Mouse (Mus musculus) urinary bladder, postnatal 4 days (tissue): ENCODE measurements around the gene Noc3l.

ENCODE experiments used
- DNase-seq, 2 experiments: peaks; one replicate each; pipeline ENCODE4 v3.0.0; 2021 to 2022; ENCODE audit warnings: low spot score in 2 of 2

Noc3l gene

DNA sequence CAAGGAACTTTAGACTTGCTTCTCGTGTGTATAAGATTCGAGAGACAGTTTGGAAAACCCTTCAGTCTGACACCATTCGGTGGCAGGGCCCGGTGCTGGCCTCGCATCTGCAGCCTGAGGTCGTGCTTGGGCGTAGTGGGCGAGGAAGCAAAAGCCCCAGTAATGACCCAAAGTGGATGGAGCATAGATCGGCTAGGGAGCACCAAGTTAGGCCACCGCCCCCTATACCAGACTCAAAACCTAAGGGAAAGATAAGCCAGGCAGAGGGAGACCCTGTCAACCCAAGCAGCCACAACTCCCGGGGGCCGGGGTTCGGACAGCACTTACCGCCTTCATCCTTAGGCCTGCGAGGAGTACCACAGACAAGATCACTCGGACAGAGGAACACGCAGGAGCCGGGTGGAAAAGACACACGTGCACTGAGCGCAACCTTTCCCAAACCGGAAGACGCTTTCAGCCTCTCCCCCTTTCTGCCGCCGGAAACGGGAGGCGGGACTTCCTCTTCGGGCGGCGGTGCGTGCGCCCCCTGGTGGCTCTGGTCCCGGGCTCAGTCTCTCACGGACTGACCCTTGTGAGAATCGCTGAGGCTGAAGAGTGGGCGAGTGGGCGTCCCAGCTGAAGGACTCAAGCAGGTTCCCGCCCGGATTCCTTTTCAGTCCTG lies at the start of gene Noc3l:
Gene Noc3l (minus strand): TSS at position 472 of the 661 bp plus-strand sequence.
- DNase-seq: peak; percentile 90 to 95

DNA sequence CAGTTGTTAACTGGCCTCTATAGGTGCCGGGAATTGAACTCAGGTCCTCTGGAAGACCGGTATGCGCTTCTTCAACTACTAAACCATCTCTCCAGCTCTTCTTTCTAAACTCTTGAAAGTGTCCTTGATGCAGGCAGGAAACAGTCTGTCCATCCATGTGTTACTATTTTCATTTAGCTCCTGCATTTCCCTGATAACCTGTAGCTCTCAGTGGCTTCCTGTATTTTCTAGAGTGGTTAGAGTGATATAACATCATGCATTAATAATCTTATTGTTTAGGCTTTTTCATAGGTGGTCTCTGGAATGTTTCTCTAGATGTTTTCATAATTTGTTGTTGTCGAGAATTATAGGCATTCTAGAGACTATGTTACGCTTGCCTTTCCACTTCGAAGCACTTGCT lies 43.5 kb upstream of the Noc3l start:
- no peak for DNase-seq

DNA sequence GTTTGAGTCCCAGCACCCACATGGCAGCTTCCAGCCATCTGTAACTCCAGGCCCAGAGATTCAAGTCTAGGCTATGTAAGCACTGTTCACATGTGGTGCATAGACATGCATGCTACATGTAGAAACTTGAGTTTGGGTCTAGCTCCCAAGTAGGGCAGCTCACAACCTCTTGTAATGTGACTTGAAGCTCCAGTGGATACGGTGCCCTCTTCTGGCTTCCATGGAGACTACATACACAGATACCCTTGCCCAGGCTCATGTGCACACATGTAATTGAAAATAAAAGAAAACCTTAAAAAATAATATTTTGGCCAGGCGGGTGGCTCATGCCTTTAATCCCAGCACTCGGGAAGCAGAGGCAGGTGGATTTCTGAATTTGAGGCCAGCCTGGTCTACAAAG lies 39.2 kb upstream of the Noc3l start:
- no peak for DNase-seq

DNA sequence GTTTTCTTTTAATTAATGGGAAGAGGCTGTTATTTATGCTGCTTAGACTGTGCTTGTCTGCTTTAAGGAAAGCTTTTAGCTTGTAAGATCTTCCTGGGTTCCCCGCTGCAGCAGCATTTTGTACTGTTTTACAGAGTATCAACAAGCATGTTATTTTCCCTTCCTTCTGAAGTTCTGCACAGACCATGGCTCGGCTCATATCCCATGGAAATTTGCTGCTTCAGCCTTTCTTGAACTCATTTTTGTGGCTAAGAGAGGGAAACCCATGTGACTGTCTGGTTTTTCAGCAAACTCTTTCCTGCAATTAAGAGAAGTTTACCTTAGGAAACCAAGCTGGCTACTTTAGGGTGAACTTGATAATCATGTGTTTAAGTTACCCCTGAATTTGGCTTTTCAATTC lies 27.3 kb upstream of the Noc3l start:
- no peak for DNase-seq

DNA sequence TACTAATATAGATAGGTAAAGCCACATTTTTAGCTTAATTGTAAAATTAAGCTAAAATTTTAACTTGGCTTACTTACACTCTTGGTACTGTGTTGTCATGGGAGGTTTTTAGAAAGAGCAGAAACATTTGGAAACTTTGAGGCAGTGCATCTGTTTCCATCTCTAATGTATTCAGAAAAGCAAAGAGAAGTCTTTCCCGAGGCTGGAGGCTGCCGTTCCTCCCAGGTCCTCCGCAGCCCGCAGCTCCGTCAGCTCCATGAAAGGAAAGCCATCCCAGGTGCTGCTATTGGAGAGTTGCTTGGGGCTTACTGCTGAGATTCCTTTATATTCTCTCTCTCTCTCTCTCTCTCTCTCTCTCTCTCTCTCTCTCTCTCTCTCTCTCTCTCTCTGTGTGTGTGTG lies 25.8 kb upstream of the Noc3l start:
- no peak for DNase-seq

DNA sequence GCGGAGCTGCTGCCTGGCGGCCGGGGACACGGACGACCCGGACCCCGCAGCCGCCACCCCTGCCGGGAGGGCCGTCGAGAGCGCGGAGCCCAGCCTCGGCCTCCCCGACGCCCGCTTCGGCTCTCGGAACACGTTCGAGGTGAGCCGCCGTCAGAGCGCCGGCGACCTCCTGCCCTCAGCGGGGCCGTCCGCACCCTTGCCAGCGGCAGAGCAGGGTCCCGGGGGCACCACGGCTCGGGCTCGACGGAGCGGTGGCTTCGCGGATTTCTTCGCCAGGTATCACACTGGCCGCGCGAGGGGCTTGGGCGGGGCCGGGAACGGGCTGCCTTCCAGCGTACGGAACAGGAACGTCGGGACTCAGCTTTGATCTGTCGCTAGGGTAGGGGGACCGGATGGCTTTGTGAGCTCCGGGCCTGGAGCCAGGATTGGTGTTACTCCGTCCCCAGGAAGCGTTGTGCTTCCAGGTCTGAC lies 18.2 kb upstream of the Noc3l start:
- peak; percentile 50 to 66 for DNase-seq

DNA sequence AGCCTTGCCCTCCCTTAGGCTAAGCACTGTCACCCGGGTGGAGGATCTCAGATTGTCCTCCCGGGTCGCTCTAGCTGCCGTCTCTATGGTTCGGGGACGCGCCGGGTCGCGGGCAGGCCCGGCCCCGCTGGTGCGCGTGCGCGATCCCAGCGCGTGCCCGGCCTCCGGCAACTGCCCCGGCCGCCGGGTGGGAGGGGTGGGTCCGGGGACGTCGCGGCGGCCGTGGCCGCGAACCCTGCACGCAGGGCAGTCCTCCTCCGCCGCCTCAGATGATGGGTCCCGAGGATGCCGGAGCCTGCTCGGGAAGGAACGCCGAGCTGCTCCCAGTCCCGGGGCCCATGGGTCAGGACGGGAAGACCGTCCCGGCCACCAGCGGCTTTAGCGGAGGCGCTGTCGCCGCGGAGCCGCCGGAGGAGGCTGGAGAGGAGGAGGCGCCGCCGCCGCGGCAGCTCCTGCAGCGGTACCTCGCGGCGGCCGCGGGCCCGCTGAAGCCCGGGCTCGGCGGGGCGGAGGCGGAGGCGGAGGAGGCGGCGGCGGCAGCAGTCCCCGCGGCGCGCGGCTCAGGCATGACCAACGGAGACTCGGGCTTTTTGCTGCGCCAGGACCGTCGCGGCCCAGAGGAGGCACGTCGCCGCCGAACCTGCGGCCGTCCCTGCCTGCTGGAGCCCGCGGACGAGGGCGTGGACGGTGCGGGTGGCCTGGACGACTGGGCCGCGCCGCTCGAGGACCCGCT lies 17.6 kb upstream of the Noc3l start, which contains the start of gene Tbc1d12:
Gene Tbc1d12 (plus strand): TSS at position 142 of the 733 bp plus-strand sequence.
- peak; percentile 88 to 90 for DNase-seq

DNA sequence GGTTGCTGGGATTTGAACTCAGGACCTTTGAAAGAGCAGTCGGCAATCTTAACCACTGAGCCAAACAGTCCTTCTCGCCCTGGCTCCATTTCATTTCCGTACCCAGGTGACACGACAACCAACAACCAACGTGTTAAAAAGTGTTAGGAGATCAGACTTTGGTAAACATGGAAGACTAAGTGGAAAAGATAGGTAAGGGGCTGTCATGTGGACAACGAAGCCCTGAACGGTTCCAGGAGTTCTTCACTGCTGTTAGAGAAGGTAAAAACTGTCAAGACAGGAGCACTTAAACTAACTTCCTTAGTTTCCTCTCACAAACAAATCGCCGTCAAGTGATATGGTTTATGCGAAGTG lies 17.0 kb upstream of the Noc3l start:
- no peak for DNase-seq

DNA sequence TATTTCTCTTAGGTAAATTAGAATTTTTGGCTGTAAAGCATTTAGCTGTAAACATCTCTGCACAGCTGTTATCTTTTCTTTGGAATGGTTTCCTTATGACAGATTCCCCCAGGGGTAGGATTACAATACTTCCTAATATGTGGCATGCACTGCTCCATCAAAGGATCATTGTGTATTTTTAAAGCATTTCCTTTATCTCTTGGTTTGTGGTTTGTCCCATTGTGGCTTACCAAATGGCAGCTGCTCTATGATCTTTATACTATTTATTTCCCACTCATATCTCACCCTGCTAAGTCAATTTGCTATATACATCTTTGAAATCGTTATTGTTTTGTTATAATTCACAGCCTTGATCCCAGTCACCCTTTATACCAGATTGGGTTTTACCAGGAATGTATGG lies 14.2 kb upstream of the Noc3l start:
- no peak for DNase-seq

DNA sequence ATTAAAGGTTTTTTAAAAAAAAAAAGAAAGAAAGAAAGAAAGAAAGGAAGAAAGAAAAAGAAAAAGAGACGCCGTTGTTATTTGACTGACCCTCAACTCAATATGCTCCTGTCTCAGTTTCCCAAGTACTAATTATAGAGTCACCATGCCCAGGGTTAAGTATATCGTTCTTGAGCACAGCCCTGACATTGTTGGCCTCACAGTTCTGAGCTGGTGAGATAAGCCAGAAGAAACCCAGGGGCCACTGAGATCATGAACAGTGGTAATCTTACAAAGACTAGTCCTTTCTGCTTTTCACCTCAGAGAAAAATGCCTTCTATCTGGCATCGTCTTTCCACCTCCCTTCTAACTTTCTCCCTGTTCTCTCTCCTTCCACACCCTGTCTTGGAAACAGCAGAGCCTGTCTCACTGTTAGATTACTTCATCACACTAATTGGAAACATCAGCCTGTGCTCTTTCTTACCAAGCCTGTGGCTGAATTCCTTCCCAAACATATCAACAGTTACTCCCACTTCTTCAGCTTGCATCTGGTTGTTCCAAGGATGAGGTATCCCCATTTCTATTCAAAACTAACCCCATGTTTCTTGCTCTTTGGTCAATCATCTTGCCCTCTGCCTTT lies 1.3 kb upstream of the Noc3l start:
- DNase-seq: no peak

DNA sequence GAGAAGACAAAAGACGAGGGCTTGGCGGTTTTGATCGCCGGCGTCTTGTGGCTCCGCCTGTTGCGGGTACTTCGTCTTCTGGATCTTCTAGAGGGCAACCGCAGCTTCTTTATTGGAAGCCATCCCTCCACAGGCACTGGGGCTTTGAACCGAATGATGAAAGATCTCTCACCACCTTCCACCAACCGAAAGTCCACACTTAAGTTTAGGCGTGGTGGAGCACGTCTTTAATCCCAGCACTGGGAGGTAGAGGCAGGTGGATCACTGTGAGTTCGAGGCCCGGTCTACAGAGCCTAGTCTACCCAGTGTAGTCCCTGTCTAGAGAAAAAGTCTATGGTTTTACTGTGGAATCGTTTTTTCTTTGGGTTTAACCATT lies 378 bp upstream of the Noc3l start:
- DNase-seq: no peak

DNA sequence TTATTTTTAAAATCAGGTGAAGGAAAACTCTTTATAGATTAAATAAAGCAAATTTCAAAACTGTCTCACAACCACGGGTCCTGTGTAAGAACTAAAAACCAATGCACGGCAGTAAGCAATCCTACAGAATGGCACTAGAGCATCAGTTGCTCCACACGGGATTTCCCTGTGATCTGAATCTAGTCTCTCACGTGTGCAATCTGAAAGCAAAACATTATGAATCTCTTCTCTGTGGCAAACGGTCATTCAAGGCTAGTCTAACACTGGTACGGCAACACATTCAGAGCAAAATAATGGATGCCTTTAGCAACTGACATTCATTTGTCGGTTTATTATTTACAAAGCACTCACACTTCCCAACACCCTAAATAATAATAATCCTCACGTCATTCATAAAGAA lies 846 bp downstream of the Noc3l start:
- DNase-seq: no peak

DNA sequence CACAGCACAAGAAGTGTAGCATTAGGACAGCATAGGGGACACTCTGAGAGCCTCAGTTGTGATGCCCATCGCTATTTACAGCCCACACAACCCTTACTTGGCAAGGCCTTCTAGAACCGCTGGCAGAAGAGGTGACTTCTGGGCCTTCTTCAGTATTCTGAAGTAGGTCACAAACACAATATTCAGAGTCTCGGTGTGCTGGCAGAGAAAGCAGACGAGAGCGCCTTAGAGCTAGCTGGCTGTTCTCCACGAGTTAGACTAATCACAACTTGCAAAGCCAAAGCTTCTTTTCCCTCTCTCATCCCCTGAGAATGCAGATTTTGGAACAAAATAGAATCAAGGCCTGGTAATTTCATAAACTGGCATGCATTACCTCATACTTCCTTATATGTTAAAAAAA lies 20.2 kb downstream of the Noc3l start:
- no peak for DNase-seq

DNA sequence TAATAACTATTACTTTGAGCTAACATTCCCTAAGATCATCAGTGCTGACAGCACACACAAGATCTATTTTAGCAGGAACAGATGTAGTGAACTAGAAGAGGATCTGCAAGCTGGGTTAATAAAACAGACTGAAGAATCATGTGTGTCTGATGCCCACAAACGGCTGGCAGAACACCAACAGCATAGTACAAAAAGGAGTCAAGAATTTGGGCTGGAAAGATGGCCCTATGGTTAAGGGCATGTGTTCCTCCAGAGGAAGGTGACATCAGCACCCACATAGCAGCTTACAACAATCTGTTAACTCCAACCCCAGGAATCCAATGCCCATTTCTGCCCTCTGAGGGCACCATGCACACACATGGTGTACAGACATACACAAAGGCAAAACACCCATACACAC lies 20.7 kb downstream of the Noc3l start:
- DNase-seq: no peak

DNA sequence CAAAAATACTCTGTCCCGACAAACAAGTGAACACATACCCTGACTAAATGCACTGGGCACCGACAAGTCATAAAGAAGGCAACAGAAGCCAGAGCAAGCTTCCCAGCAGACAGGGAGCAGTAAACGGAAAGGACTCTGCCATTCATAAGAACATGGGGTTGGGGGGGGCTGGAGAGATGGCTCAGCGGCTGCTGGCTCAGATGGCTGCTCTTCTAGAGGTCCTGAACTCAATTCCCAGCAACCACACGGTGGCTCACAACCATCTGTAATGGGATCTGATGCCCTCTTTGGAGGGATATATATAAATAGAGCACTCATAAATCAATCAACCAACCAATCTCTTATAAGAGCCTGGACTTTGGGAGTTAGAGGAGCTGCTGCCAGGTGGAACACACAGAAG lies 22.5 kb downstream of the Noc3l start:
- no peak for DNase-seq

DNA sequence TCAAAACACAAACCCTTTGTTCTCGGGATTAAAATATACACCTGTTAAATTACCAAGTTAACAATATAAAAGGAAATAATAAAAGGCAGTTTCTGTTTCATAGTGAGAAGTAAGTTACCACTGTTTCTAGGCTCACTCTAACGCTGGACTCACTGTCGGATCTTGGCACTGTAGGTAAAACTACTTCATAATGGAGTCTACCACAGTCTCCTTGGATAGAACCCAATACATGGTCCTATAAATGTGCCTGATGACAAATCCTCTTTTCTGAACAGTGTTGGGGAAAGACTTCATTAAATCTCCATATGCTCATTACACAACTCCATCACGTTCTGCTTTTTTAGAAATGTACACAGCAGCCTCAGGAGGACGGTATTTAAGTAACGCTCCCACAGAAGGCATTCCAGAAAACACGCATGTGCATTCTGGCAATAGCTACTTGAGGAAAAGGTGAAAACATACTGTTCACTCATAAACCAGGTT lies 25.4 kb downstream of the Noc3l start:
- DNase-seq: no peak

DNA sequence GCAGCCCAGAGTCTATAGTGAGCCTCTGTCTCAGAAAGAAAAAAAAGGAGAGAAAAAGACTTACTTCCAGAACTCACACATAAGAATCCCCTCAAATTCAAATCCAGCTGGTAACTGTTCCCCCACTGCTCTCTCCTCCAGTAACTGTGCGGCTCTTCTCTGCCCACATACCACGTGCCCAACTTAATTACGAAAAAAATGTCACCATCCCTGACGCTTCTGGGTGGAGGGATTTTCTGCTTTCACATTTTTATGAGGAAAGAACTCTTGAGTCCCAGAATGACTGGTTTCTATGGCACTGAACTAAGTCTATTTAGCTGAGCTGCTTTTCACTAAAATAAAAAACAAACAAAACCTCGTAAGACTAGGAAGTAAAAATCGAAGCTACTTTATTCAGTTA lies 31.3 kb downstream of the Noc3l start:
- DNase-seq: no peak

DNA sequence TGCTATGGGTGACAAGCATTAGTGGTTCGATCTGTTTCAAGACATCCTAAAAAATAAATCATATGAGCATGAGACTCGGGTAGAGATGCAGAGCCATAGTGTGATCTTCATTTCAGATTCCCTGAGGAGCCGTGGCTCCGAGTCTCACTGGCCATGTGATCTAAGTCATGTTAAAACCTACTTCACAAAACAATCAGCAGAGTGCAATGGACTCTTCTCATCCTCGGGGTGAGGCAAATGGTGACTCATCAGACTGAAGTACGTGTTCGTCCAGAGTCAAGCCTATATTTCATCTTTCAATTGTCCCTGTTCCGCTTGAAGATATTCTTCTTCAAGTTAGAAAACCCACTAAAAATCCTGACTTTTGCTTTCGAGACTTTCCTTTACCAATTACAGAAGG lies 35.5 kb downstream of the Noc3l start:
- no peak for DNase-seq

DNA sequence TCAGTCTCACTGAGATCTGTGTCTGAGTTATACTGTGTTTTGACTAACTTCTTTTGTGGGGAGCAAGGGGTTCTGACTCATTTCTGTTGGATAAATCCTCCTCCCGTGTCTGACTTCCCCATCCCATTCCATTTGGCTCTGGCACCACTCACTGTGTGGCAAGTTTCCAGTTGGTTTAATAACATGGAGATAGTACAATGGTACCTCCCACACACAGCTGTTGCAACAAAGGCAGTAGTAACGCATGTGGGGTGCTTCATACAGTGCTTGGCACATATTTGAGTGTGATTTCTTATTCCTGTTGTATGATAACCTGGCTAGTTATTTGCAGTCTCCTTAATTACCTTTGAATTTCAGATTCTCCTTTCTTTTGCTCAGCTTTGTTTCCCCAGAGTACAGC lies 40.2 kb downstream of the Noc3l start:
- DNase-seq: no peak

DNA sequence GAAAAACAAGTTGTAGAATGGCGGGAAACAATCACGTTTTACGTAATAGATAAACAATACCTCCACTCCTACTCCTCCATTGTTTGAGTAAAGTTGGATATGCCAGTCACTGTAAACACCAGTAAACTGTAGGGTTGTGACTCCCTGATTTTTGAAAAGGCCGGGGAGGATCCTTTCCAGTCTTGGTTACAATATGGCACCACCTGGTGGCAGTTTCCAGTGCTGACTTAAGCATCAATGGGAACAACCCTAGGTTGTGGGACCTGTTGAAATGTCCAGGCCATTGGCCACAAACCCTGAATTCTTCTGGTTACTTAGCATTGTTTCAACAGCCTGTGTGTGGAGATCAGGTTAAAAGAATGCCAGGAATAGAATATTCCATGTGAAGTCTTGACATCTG lies 43.5 kb downstream of the Noc3l start:
- no peak for DNase-seq

DNA sequence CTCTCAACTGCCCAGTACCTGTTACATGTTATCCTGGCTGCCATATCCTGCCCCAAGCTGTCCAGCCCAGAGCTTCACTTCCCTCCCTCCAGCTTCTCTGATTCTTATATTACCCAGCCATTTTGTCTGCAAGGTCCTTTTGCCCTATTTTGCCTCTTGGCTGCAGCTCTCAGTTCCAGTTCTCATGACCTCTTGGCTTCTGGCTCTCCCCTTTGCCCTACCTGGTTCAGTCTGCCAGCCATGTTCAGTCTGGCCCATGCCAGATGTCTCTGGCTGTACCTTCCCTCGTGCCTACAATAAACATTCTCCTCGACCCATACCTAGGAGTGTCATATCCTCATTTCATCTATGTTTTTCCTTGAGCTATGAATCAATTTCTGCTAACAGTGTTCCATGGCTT lies 52.7 kb downstream of the Noc3l start:
- no peak for DNase-seq

DNA sequence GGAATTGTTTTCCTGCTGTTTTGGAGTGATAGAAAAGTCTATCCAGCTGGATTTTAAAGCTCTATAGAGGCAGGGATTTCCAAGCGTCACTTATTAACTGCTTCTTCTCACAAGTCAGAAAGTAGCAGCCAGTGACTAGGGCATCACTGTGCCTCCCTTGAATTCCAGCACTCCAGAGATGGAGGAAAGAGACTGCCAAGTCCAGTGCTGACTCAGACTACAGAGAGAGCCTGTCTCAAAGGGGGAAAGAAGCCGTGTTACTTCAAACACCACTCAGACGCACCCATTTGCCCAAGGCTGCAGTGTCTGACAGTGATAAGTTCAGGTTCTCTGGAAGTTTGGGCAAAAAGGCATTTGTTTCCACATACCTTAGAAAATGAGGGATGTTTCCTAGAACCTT lies 58.6 kb downstream of the Noc3l start:
- DNase-seq: no peak
